Mouse (Mus musculus): ENCODE data around the gene Fam184a.
"Not testable (repeated sequence)": the region's sequence is repeated elsewhere in the genome, so short reads cannot be mapped to it uniquely, and the experiment has no call there.

Gene Fam184a

GRCm38 (mm10) chr10:53691263-53691662 is 59.7 kb downstream of the Fam184a start:
- in situ Hi-C loops (cut with MboI, MseI) = no loop called here

GRCm38 (mm10) chr10:53688952-53689584 is 61.9 kb downstream of the Fam184a start:
- in situ Hi-C loops (cut with MboI, MseI) = no loop called here

GRCm38 (mm10) chr10:53688533-53688932 is 62.4 kb downstream of the Fam184a start:
- in situ Hi-C loops (cut with MboI, MseI) = no loop called here

GRCm38 (mm10) chr10:53687888-53688287 is 63.0 kb downstream of the Fam184a start:
- in situ Hi-C loops (cut with MboI, MseI) = no loop called here

GRCm38 (mm10) chr10:53685806-53686205 is 65.1 kb downstream of the Fam184a start:
- in situ Hi-C loops (cut with MboI, MseI) = no loop called here

GRCm38 (mm10) chr10:53683226-53683625 is 67.7 kb downstream of the Fam184a start:
- in situ Hi-C loops (cut with MboI, MseI) = no loop called here

DNA sequence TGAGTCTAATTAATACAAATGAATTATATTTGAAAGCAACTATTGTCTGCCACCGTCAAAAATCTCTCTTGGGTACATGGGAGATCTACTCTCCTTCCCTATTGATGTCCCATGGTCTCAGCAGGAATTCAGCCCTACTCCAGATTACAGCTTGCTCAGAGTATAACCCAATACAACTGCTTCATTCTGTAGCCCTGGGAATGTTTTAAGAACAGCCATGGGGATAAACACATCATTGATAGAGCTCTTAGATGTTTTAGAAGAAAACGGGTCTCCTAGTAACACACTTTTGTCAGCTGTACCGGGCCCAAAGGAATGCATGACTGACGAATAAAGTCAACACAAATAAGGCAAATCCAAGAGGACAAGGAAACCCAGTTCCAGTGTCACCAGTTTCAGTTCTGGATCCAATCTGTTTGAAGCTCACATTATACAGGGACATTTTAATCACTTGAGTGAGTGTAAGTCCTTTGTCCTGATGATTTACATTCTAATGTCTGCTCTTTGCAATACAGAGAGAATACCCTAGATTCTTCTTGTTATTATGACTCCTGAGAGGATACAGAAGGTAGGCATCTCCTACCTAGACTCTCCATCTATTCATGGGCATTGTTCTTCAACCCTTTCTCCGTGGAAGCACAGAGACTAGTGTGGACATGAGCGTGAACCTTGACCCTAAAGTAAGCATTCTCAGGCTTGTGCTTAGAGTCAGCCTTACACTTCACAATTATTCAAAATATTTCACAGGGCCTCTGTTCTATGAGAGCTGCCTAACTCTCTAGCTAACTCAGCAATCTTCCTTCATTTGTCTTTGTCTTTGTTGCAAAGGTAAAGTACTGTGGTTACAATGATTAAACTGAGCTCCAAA is 71.0 kb downstream of the Fam184a start:
- in situ Hi-C loops (cut with MboI, MseI) = no loop called here

GRCm38 (mm10) chr10:53661788-53662187 is 89.1 kb downstream of the Fam184a start:
- in situ Hi-C loops (cut with MboI, MseI) = no loop called here

DNA sequence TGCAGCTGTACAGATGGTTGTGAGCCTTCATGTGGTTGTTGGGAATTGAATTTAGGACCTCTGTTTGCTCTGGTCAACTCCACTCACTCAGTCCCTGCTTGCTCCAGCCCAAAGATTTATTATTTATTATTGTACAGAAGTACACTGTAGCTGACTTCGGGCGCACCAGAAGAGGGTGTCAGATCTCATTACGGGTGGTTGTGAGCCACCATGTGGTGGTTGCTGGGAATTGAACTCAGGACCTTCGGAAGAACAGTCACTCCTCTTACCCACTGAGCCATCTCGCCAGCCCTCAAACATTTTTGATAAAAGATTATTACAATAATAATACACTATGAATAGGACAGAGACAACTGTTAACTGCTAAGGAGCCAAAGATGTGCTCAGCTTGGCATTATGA is 96.7 kb downstream of the Fam184a start:
- in situ Hi-C loops (cut with MboI, MseI) = not testable (repeated sequence)

DNA sequence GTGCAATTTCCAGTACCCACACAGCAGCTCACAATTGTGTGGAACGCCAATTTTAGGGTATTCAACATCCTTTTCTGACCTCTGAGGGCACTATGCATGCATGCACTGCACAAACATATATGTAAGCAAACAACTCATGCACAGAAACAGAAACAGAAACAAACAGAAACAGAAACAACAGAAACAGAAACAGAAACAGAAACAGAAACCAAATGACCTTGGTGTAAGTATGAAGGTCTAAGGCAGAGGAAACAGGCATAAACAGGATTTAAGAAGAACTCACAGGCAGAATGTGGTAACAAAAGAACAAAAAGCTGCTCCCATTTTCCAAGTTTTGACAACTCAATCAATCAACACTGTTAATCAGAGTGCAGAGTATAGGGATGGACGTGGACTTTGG is 100.2 kb downstream of the Fam184a start:
- in situ Hi-C loops (cut with MboI, MseI) = no loop called here

- in situ Hi-C loops (cut with MboI, MseI) = no loop called here
These were observed 109.4 kb downstream of the Fam184a start for GRCm38 (mm10) chr10:53641507-53641906.

GRCm38 (mm10) chr10:53635246-53635971 is 115.5 kb downstream of the Fam184a start:
- in situ Hi-C loops (cut with MboI, MseI) = loop anchor here (10.0 kb wide), 1 partner anchor 159 kb away; no protein-coding TSS in a partner anchor

- in situ Hi-C loops (cut with MboI, MseI) = loop anchor here (10.0 kb wide), 1 partner anchor 161 kb away; no protein-coding TSS in a partner anchor
These were observed 116.8 kb downstream of the Fam184a start for GRCm38 (mm10) chr10:53634160-53634559.

GRCm38 (mm10) chr10:53630339-53630738 is 120.6 kb downstream of the Fam184a start, which contains the start of gene Mcm9:
Gene Mcm9 (minus strand): TSS chr10:53630439.
- in situ Hi-C loops (cut with MboI, MseI) = loop anchor here (10.0 kb wide), 1 partner anchor 164 kb away; no protein-coding TSS in a partner anchor

- in situ Hi-C loops (cut with MboI, MseI) = loop anchor here (10.0 kb wide), 1 partner anchor 165 kb away; no protein-coding TSS in a partner anchor
These were observed 121.0 kb downstream of the Fam184a start for GRCm38 (mm10) chr10:53629918-53630250.

GRCm38 (mm10) chr10:53629247-53629917 is 121.5 kb downstream of the Fam184a start:
- in situ Hi-C loops (cut with MboI, MseI) = no loop called here

- in situ Hi-C loops (cut with MboI, MseI) = loop anchor here (10.0 to 25.0 kb wide), 2 partner anchors 261 to 446 kb away; no protein-coding TSS in a partner anchor
These were observed 134.9 kb downstream of the Fam184a start for GRCm38 (mm10) chr10:53615850-53616616.

- in situ Hi-C loops (cut with MboI, MseI) = loop anchor here (10.0 to 25.0 kb wide), 2 partner anchors 259 to 448 kb away; no protein-coding TSS in a partner anchor
These were observed 137.0 kb downstream of the Fam184a start for GRCm38 (mm10) chr10:53613955-53614354.

GRCm38 (mm10) chr10:53612172-53612571 is 138.8 kb downstream of the Fam184a start:
- in situ Hi-C loops (cut with MboI, MseI) = loop anchor here (10.0 to 25.0 kb wide), 2 partner anchors 257 to 450 kb away; no protein-coding TSS in a partner anchor

- in situ Hi-C loops (cut with MboI, MseI) = loop anchor here (25.0 kb wide), 1 partner anchor 454 kb away; no protein-coding TSS in a partner anchor
These were observed 142.6 kb downstream of the Fam184a start for GRCm38 (mm10) chr10:53608274-53608673.
